Mouse (Mus musculus): Measurements from ENCODE around the gene Ltn1.

Gene Ltn1

DNA sequence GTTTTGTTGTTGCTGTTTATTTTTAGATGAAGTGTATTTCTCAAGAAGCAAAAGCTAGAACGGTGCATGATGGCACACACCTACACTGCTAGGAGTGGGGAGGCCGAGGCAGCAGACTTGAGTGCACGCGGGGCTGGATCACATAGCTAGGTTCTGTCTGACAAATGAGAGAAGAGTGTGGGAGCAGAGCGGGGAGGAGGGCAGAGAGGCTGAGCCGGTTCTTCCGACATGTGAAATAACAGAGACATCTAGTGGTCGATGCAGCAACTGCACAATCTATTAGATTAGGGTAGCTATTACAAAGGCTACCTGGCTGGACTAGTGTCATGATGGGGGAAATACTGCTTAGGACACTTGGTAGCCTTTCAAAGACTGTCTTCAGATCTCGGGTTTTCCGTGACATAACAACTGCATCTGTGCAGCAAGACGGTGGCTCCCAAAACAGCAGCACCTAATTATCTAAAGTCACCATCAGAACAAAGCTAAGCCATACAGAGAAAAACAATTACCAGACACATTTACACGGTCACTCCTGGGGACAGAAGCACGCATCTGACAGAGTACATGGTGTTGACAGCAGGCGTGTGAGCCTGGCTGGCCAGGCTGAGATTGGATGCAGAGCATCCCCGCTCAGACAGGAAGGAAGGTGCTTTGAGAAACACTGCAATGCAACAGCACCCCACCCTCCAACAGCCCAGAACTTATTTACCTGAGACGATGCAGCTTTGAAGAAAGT is 38.4 kb downstream of the Ltn1 start:
- DNase-seq (ENCODE audit: low spot score in 2 of 2): peak; percentile 27 to 59

DNA sequence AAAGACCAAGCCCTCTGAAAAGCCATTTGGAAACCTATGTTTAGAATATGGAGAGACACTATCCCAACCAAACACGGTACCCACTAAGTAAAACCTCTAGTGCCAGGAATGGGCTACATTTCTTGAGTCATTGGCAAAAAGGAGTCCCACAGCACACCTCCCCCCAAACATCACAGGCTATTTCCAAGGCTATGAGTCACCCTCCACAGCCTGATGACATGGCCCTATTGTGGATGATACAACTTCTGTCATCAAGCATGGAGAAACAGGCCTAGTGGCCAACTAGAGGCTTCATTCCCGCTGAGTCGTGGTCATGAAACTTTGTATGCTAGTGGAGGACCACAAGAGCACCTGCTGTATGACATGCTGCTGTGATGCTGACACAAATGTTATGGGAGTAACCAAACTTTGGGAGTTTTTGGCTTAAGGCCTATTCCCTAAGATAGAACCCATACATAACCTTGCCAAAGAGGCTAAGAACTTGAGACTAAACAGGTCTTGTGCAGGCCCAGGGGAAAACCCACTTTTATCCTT is 44.9 kb downstream of the Ltn1 start:
- no peak for DNase-seq (ENCODE audit: low spot score in 2 of 2)

DNA sequence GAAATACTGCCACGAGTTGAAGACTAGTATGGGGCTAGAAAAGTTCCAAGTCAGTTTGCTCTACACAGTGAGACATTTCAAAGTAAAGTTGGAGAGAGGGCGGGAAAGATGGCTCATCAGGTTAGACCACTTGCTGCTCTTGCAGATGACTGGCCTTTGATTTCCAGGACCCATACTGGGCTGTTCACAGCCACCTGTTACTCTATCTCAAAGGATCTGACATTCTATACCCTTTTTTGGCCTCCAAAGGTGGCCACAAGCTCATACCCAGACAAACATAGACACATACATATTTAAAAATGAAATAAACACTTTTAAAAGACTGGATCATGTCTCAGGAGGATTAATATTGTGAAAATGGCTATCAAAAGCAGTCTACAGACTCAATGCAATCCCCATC is 48.0 kb downstream of the Ltn1 start:
- DNase-seq (ENCODE audit: low spot score in 2 of 2): no peak

DNA sequence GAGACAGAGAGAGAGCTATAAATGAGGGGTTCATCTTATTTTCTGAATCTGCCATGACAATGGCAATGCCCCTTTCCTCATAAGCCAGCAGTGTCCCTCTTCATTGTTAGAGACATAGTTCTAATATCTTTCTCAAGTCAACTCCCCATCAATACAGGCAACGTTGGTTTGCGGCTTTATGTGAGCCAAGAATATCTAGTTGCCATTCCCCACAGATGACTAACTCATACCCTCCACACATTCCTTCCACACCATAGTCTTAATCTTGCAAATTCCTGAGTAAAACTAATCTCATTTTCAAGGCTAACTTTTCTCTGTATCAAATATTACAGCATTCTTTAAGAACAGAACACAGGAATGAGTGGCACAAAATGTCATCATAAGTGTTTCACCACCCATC is 49.4 kb downstream of the Ltn1 start:
- DNase-seq (ENCODE audit: low spot score in 2 of 2): no peak

DNA sequence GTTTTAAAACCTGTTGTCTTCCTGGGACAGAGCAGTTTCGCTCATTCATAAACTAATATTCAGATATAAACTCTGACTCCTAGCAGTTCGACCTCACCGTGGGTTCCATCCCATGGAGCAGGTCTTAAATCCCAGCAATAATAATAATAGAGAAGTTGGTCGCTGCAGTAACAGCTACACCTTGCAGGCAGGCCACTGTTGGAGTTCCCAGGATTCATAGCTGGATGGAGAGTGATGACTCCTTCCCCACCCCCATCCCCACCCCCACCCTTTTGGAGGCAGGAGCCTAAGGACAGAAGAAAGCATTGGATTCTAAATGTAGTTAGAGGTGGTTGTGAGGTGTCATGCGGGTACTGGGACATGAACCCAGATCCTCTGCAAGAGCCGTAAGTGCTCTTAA is 66.0 kb downstream of the Ltn1 start:
- no peak for DNase-seq (ENCODE audit: low spot score in 2 of 2)

DNA sequence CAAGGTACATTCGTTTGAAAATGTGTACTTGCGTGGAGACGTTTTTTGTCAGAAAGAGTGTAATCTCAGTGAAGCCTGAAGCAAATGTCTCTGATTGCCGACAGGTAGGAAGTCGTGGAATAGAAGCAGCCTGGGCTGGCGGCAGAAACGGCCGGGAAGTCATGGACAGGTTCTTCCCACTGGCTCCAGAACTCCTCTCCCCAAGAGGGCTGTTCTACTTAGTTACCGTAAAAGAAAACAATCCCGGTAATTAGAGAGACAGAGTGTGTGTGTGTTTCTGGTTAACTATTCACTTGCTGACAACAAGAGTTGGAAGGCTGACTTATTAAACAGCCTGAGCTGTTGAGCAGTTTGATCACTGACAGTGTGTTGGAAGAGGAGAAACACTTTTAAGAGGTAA is 66.4 kb downstream of the Ltn1 start:
- no peak for DNase-seq (ENCODE audit: low spot score in 2 of 2)

DNA sequence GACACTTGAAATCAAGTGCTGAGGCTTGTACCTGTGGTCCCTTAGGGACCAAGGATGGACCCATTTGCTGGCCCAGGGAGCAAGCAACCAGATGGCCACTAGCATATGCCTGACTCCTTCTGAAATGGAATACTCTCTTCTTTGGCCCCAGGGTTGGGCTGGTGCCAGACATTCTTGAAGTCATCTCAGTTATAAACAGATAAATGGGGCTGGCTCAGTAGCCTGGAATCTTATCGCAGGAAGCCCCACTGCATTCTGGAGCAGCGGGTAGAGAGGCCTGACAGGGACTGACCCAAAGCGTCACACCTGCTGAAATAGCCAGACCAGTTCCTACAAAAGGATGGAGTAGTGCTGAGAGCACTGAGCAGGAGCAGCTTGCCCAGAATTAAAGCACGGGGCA is 68.2 kb downstream of the Ltn1 start:
- DNase-seq (ENCODE audit: low spot score in 2 of 2): no peak

DNA sequence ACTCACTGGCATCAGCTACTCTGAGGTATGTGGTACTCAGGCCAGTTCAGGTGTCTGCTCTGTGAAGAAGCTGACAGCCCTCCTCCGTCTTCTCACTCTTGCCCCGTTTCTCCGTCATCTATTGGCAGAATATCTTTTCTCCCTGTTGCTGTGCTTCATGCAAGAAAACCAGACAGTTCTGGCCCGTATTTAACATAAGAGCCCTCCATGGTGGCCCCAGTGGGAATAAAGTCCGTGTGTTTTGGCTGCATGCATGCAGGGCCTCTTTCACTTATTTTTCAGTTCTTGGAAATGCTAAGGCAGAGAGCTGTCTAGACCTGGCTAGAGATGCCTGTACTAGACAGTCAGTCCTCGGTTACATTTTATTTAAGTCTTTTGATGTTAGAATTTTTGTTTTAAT is 72.3 kb downstream of the Ltn1 start:
- DNase-seq (ENCODE audit: low spot score in 2 of 2): no peak

DNA sequence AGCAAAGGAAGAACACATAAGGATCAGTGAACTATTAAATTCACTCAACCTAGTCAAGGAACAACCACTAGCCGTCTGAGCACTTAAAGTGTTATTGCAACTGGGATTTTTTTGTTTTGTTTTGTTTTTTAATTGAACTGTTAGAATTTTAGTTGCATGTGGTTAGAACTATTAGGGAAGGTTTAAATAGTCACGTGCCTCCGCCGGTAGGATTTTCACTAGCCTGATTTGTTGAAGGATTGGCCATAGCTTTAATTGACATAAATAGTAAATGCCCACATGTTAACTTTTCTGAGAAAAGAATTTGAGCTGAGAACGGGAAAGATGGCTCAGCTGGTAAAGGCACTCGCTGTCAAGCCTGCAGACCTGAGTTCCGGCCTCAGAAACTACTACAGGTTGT is 77.7 kb downstream of the Ltn1 start:
- no peak for DNase-seq (ENCODE audit: low spot score in 2 of 2)

DNA sequence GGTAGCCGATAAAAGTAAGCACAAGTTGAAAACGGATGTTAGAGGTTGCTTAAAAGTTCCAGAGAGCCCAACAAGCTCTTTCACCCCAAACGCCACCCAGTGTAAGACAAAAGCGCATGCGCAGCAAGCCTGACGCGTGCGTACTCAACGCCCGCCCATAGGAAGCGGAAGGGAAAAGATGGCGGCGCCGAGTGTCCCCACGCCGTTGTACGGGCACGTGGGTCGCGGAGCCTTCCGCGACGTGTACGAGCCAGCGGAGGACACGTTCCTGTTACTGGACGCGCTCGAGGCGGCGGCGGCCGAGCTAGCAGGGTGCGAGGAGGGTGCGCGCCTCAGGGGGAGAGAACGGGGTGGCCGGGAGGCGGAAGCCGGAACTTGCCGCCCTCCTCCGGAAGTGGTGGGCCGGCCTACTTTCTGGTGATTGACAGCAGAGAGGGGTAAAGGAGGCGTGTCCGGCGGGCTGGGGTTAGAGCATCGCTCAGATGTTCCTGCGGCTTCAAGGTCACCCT is 78.3 kb downstream of the Ltn1 start, which contains the start of gene N6amt1:
TSS of gene N6amt1 (plus strand) at position 111 of the 509 bp plus-strand sequence.
- DNase-seq (ENCODE audit: low spot score in 2 of 2): peak; percentile 90 to 92

DNA sequence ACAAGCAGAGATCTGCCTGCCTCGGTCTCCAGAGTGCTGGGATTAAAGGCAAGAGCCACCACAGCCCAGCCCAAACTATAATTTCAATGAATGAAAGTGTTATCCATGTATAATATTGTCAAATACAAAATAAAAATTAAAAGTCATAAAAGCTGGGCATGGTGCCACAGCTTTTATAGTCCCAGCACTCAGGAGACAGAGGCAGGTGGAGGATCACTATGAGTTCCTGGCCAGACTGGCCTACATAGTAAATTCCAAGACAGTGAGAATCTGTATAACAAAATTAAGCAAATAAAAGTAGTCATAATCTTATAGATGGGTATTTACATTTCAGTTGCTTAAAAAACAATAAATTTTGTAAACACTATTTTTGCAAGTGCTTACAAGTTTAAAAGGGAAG is 78.8 kb downstream of the Ltn1 start:
- DNase-seq (ENCODE audit: low spot score in 2 of 2): no peak

DNA sequence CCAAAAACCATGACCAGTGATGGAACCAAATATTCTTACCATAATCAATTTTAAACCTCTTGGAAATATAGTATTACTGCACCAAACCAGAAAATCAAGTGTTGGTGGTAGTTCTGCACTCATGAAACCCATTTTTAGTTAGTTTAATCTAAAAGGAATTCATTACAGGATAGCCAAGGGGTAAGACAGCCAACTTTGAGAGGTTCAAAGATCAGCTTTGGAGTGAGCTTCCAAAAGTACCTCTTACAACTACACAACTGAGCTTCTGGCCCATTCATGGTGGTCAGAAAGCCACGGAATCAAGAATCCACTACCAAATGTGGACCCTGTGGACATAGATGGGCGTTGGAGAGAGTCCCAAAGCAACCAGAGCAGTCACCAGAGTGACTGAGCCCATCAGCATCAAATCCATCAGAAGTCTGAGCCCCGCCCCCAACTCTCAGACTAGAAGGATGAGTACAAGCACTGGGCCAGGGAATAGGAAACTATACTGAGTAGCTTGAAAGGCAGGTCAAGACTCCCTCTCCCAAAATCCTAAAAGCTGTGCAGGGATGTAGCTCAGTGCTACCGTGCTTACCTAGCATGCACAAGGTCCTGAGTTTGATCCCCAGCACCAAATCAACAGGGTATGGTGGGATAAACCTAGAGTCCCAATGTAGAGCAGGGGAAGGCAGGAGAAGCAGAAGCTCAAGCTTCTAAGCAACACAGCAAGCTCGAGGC is 80.9 kb downstream of the Ltn1 start:
- DNase-seq (ENCODE audit: low spot score in 2 of 2): no peak

DNA sequence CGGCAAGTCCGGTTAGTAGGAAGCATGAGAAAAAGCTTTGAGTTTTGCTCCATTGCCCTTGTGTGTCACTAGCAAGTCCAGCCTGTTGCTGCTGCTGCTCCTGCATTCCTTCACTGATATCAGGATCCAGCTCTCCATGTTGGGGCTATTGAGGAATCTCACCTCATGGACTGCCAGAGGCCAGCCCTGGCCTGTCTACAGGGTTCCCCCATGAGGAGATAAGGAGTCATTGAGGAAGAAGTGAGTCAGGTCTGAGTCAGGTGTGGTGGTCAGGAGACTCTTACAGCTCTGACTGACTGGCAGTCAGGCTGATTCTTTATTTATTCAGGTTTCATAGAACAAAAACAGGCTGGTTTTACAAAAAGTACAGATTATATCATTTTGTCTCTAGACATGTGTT is 84.3 kb downstream of the Ltn1 start:
- no peak for DNase-seq (ENCODE audit: low spot score in 2 of 2)

DNA sequence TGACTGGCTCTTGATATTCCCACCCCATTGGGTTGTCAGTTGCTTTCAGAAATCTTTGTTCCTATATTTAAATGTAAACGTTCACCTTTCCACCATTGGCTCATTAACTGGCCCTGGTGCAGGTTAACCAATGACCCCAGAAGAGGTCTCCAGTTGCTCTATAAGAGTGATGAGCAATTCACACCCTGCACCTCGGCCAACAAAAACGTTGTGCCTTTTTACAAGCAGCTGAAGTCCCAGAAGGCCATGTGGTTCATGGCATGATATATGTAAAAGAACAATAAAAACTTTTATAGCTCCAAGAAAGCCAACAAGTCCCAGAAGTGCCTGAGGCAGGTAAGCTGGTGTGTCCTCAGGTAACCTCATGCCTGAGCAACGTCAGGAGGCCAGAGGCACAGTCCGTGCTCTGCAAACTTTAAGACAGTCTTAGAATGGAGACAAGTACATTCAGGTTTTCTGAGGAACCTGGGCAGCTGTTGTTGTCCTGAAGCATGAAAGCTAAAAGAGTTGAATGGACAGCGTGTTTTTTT is 91.3 kb downstream of the Ltn1 start:
- no peak for DNase-seq (ENCODE audit: low spot score in 2 of 2)

DNA sequence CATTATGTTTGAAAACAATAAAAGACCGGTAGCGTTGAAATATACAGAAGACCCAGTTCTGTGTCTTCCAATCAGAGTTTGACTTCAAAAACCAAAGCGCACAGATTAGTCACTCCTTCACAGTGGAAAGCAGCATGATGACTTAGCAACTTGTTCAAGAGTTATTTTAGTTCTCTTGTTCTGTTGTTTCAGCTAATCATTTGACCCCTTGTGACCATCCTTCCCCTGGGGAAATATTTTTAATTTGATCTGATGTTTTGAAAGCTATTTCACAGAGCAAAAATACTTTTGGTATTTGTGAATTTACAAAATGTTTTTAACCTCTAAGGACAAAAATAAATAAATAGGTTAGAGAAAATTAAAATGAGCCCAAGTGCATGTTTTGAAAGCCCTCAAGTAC is 97.7 kb downstream of the Ltn1 start:
- DNase-seq (ENCODE audit: low spot score in 2 of 2): no peak

DNA sequence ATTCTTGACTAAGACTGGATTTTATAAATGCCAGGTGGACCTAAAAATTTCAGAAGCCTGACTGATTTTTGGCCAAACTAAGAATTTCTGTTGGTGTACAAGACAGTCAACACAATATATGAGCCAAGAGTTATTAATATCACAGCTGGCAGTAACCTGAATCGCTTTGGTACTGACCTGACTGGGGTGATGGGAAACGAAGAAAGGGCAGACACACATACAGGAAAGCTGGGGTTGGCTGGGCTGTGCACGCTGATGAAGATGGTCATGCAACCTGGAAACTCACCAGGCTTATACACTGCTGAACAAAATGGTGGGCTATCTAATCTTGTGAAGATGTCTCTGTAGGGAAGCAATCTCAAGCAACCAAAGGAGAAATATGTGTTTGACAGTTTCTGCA is 102.4 kb downstream of the Ltn1 start:
- no peak for DNase-seq (ENCODE audit: low spot score in 2 of 2)
